Mouse (Mus musculus) heart, postnatal 0 days (tissue): ENCODE measurements around the gene Rag2.

Experiments used
- CTCF ChIP-seq: IDR thresholded peaks from 2 replicates; pipeline ENCODE4 v1.5.1; 2016; ENCODE audit warnings: antibody characterized with exemption, control low read depth, low read depth
- EP300 ChIP-seq: IDR thresholded peaks from 2 replicates; pipeline ENCODE4 v1.6.1; 2016; ENCODE audit warnings: antibody characterized with exemption, low read depth

GRCm38 (mm10) chr2:101639840-101640350 lies 15.4 kb downstream of the Rag2 start:
- TF ChIP-seq CTCF (no peak), EP300 (no peak)
